Mouse (Mus musculus): ENCODE results near the gene Cd63.

- TF ChIP-seq ZNF384 (IDR thresholded peaks at IDR 0.05; ENCODE audit: low read depth, low read length) (no peak), CHD2 (IDR thresholded peaks at IDR 0.05; ENCODE audit: low read depth, low read length) (no peak), MAFK (IDR thresholded peaks at IDR 0.05; ENCODE audit: insufficient read depth, low read depth, low read length) (no peak)
These were observed 11.5 kb downstream of the Cd63 start for GRCm38 (mm10) chr10:128912268-128912667.

All from ES-E14 (cell line).